Mouse (Mus musculus): ENCODE data around the gene Htr2b. TPM values are rescaled to one million over a fixed set of nuclear protein-coding genes. Genes with fewer than 3 reads are reported as not detected.

Htr2b gene
- polyA plus RNA-seq, 1 experiment from 2014 or later = 1.00 TPM

Other genes with a start within 250 kb of the Htr2b start
- gene Itm2c, start 217.7 kb downstream of the Htr2b start, polyA plus RNA-seq (2014; fragmentation: Nextera tagmentation; extraction: Ambion mirVana) = 137 and 147 TPM in 2 replicates
- 0.13 and 0.49 TPM in 2 replicates for gene 4933407L21Rik, start 183.5 kb downstream of the Htr2b start, polyA plus RNA-seq (2014; fragmentation: Nextera tagmentation; extraction: Ambion mirVana)
- not detected in 2 replicates for gene Gpr55, start 151.0 kb downstream of the Htr2b start, polyA plus RNA-seq (2014; fragmentation: Nextera tagmentation; extraction: Ambion mirVana)
- gene Spata3, start 95.2 kb downstream of the Htr2b start, polyA plus RNA-seq (2014; fragmentation: Nextera tagmentation; extraction: Ambion mirVana) = not detected in 2 replicates
- gene 2810459M11Rik, start 66.1 kb downstream of the Htr2b start, polyA plus RNA-seq (2014; fragmentation: Nextera tagmentation; extraction: Ambion mirVana) = 2.9 and 3.1 TPM in 2 replicates
- 154 and 160 TPM in 2 replicates for gene Psmd1, start 47.6 kb downstream of the Htr2b start, polyA plus RNA-seq (2014; fragmentation: Nextera tagmentation; extraction: Ambion mirVana)
- not detected in 2 replicates for gene Gm21972, start 21.7 kb upstream of the Htr2b start, polyA plus RNA-seq (2014; fragmentation: Nextera tagmentation; extraction: Ambion mirVana)
- 22.7 and 30.1 TPM in 2 replicates for gene Armc9, start 42.8 kb upstream of the Htr2b start, polyA plus RNA-seq (2014; fragmentation: Nextera tagmentation; extraction: Ambion mirVana)
- gene B3gnt7, start 190.9 kb upstream of the Htr2b start, polyA plus RNA-seq (2014; fragmentation: Nextera tagmentation; extraction: Ambion mirVana) = 6.7 and 7.3 TPM in 2 replicates
- 335 and 360 TPM in 2 replicates for gene Ncl, start 247.4 kb upstream of the Htr2b start, polyA plus RNA-seq (2014; fragmentation: Nextera tagmentation; extraction: Ambion mirVana)

Measured in stomach, embryonic 14.5 days (tissue).